Mouse (Mus musculus): ENCODE measurements around the gene Trem2. TPM values are rescaled to one million over a fixed set of nuclear protein-coding genes. Genes with fewer than 3 reads are reported as not detected.

The Trem2 gene
- polyA plus RNA-seq, 1 experiment from 2014 or later = 5.8 TPM

DNA sequence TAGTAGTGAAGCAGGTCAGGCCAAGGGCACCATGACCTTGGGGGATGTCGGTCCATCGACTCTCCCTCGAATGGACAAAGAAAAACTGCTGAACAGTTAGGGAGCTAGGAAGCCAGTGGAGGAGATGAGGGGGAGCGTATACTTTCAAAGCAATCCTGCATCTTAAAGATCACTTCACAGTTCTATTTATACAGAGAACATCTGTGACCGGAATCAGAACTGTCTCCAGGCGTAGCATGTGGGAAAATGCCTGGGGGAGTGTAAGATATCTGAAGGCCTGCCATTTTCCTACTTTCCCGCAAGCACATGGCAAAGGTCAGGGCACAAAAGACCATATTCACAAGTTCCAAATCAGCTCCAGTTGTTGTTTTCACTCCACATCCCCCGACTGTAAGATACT is 26.8 kb downstream of the Trem2 start:
- ATAC-seq (ENCODE audit: insufficient number of reproducible peaks, low FRiP score, low TSS enrichment, low read depth) = no peak
- Histone ChIP-seq H3K4me2 (replicated peaks) (no peak overlapping the region), H3K27me3 (no peaks in the 10 kb centered on the region), H3K4me1 (no peaks in the 10 kb centered on the region), H3K4me3 (replicated peaks) (no peak overlapping the region), H3K9me3 (replicated peaks) (no peaks in the 10 kb centered on the region), H3K27ac (replicated peaks) (no peak overlapping the region), H3K36me3 (no peaks in the 10 kb centered on the region), H3K9ac (no peak overlapping the region)
- WGBS = 48% methylated on average over 8 of the region's 8 CpGs

DNA sequence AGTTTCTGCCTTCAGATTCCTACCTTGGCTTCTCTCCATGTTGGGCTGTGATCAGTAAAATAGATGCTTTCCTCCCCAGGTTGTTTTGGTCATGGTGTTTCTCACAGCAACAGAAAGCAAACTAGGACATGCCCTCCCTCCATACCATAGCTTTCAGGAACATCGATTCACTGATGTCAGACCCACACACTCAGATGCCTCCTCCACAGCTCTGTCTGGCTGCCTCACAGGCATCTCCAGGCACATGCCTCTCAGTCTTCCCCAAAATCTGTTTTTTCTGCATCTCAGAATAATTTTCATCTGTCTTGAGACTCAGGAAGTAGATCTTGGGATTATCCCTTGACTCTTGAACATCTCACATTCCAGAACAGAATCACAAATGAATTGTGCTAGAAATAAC is 29.9 kb downstream of the Trem2 start:
- H3K4me1 ChIP-seq = no peaks in the 10 kb centered on the region
- no peak overlapping the region for H3K9ac ChIP-seq
- H3K4me3 ChIP-seq (replicated peaks) = no peak overlapping the region
- no peak overlapping the region for H3K4me2 ChIP-seq (replicated peaks)
- no peak overlapping the region for H3K27ac ChIP-seq (replicated peaks)
- WGBS = 93% methylated on average over 1 of the region's 1 CpGs
- no peaks in the 10 kb centered on the region for H3K27me3 ChIP-seq
- ATAC-seq (ENCODE audit: insufficient number of reproducible peaks, low FRiP score, low TSS enrichment, low read depth) = no peak
- no peaks in the 10 kb centered on the region for H3K36me3 ChIP-seq
- no peaks in the 10 kb centered on the region for H3K9me3 ChIP-seq (replicated peaks)

DNA sequence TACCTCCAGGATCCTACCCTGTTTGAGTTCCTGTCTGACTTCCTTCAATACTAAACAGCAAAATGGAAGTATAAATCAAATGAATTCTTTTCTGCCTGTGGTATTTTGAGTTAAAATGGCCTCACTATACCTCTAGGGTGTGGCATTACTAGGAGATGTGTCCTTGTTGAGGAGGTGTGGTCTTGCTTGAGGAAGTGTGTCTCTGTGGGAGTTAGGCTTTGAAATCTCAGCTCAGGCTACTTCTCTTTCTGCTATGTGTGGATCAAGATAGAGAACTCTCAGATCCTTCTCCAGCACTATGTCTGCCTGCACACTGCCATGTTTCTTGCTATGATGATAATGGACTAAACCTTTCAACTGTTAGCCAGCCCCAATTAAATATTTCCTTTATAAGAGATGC is 32.8 kb downstream of the Trem2 start:
- Histone ChIP-seq H3K4me3 (replicated peaks) (no peak overlapping the region), H3K36me3 (no peaks in the 10 kb centered on the region), H3K9me3 (replicated peaks) (no peaks in the 10 kb centered on the region), H3K9ac (no peak overlapping the region), H3K27me3 (no peaks in the 10 kb centered on the region), H3K4me2 (replicated peaks) (no peak overlapping the region), H3K27ac (replicated peaks) (no peak overlapping the region), H3K4me1 (no peaks in the 10 kb centered on the region)
- no peak for ATAC-seq (ENCODE audit: insufficient number of reproducible peaks, low FRiP score, low TSS enrichment, low read depth)

DNA sequence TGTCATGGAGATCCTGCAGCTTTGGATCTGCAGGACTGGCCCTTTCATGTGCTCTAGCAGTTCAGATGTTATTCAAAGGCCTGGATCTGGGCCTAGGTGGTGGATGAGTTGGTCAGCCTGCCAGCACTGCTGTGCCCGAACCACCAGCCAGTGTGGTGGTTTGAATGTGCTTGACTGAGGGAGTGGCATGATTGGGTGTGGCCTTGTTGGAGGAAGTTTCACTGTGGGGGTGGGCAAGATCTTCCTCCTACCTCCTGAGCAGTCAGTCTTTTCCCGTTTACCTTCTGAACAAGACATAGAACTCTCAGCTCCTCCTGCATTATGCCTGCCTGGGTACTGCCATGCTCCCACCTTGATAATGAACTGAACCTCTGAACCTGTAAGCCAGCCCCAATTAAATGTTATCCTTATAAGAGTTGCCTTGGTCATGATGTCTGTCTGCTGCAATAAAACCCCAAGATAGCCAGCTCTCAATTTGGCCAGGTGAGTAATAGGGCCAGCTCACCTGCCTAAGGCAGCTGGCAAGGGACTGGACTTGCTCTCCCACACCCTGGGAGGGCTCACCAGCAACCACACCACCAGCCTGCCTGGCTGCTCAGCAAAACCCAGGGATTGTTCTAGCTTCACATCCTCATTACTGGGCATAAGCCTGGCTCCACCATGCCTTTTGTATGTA is 39.7 kb downstream of the Trem2 start:
- Histone ChIP-seq H3K4me3 (replicated peaks) (no peak overlapping the region), H3K4me1 (no peaks in the 10 kb centered on the region), H3K36me3 (peaks cover 52% of the 10 kb centered on the region), H3K9ac (no peak overlapping the region), H3K9me3 (replicated peaks) (no peaks in the 10 kb centered on the region), H3K4me2 (replicated peaks) (no peak overlapping the region), H3K27ac (replicated peaks) (no peak overlapping the region), H3K27me3 (no peaks in the 10 kb centered on the region)
- WGBS = 67% methylated on average over 2 of the region's 2 CpGs
- ATAC-seq (ENCODE audit: insufficient number of reproducible peaks, low FRiP score, low TSS enrichment, low read depth) = no peak

DNA sequence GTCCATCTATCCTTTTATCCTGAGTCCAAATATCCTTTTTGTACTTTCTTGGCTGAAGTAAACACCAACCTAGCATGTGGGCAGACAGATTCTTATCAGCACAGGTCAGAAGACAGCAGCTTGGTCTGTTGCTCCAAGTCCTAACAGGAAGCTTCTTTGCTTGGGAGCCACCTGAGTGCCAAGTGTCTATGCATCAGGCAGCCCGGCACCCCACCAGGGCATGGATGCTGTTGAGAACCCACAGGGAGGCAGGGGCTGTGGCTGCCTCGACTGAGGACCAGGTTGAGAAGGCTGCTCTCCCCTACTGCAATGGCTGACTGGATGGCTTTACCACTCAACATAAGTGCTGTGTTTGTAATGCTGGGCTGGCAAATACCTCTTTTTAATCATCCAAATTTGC is 42.5 kb downstream of the Trem2 start:
- H3K36me3 ChIP-seq = peaks cover 79% of the 10 kb centered on the region
- no peaks in the 10 kb centered on the region for H3K27me3 ChIP-seq
- no peaks in the 10 kb centered on the region for H3K4me1 ChIP-seq
- no peaks in the 10 kb centered on the region for H3K9me3 ChIP-seq (replicated peaks)
- 89% methylated on average over 2 of the region's 2 CpGs for WGBS
- H3K4me2 ChIP-seq (replicated peaks) = no peak overlapping the region
- ATAC-seq (ENCODE audit: insufficient number of reproducible peaks, low FRiP score, low TSS enrichment, low read depth) = no peak
- no peak overlapping the region for H3K27ac ChIP-seq (replicated peaks)
- H3K4me3 ChIP-seq (replicated peaks) = no peak overlapping the region
- no peak overlapping the region for H3K9ac ChIP-seq

DNA sequence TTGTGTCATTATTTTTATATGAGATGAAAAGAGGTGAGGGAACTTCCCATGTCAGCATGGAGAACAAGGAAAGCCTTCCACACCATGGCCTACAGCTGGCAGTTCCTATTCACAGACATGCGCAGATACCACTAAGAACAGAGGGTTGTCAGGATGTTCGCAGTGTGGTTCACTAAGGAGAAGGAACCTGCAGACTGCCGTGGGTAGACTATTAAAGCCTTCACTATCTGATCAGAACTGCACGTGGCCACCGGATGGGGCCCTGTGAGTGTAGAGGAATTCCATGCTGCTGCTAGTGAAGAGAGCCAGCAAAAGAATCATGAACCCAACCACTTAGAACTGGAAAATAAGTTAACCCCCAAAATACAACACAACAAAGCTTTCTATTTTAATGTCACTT is 43.2 kb downstream of the Trem2 start:
- no peaks in the 10 kb centered on the region for H3K4me1 ChIP-seq
- ATAC-seq (ENCODE audit: insufficient number of reproducible peaks, low FRiP score, low TSS enrichment, low read depth) = no peak
- H3K4me3 ChIP-seq (replicated peaks) = no peak overlapping the region
- 93% methylated on average over 5 of the region's 5 CpGs for WGBS
- no peak overlapping the region for H3K9ac ChIP-seq
- no peaks in the 10 kb centered on the region for H3K9me3 ChIP-seq (replicated peaks)
- H3K4me2 ChIP-seq (replicated peaks) = no peak overlapping the region
- peaks cover 87% of the 10 kb centered on the region for H3K36me3 ChIP-seq
- H3K27ac ChIP-seq (replicated peaks) = no peak overlapping the region
- no peaks in the 10 kb centered on the region for H3K27me3 ChIP-seq

DNA sequence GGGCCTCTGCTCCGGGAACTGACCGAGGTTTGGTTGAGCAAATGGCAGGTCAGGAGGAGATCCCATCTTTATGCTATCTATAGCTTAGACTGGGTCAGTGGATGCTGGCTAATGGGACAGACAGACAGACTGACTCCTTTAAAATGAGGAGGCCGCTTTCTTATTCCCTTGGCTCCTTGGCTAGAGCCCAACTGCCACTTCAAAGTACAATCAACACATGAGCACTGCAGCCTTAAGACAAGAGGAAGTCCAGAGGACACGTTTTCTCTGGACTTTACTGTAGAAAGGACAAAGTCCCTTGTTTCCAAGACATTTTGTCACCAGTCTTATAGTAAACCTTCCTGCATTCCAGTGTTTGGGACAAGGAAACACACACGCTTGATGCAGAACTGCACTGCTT is 45.2 kb downstream of the Trem2 start:
- ATAC-seq (ENCODE audit: insufficient number of reproducible peaks, low FRiP score, low TSS enrichment, low read depth) = no peak
- Histone ChIP-seq H3K36me3 (peaks cover 97% of the 10 kb centered on the region), H3K27ac (replicated peaks) (no peak overlapping the region), H3K9me3 (replicated peaks) (no peaks in the 10 kb centered on the region), H3K4me2 (replicated peaks) (no peak overlapping the region), H3K9ac (no peak overlapping the region), H3K4me1 (no peaks in the 10 kb centered on the region), H3K4me3 (replicated peaks) (no peak overlapping the region), H3K27me3 (no peaks in the 10 kb centered on the region)
- WGBS = 90% methylated on average over 5 of the region's 5 CpGs

DNA sequence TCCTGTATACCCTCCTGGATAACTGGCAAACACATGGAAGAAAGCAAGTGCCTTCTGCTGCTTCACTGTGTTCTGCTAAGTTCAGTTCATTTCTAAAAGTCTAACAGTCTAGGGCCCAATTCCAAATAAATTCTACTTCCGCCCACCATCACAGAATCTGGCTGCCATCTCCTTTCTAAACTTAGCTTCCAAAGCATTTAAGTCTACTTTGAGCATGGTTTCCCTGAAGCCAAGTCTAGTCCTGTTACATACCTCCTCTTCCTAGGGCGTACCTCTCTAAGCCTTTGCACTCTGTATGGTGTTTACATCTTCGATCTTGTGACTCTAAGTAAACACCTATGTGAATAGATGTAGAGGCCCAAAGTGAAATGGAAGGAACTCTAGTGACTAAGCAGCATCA is 46.4 kb downstream of the Trem2 start:
- Histone ChIP-seq H3K4me2 (replicated peaks) (no peak overlapping the region), H3K4me3 (replicated peaks) (no peak overlapping the region), H3K27ac (replicated peaks) (no peak overlapping the region), H3K27me3 (no peaks in the 10 kb centered on the region), H3K9me3 (replicated peaks) (no peaks in the 10 kb centered on the region), H3K9ac (no peak overlapping the region), H3K4me1 (no peaks in the 10 kb centered on the region), H3K36me3 (peaks cover 86% of the 10 kb centered on the region)
- WGBS = 89% methylated on average over 3 of the region's 3 CpGs
- ATAC-seq (ENCODE audit: insufficient number of reproducible peaks, low FRiP score, low TSS enrichment, low read depth) = no peak

DNA sequence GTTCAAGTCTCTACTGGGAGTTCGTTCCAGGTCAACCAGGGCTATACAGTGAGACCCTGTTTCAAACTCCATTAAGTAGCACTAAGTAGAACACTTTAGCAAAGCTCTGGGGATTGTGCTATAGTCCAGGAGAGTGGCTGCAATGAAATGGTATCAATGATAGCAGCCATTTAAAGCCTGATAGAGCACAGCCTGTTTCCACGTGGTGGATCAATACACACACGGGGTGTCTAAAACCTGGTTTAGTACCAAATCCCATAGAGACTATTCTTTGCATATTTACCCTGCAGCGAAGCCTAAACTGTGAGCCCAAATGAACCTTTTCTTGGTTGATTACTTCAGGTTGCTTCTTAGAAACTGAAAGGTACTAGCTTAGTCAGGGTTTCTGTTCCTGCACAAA is 55.5 kb downstream of the Trem2 start:
- Histone ChIP-seq H3K9ac (no peak overlapping the region), H3K4me1 (no peaks in the 10 kb centered on the region), H3K36me3 (peaks cover 30% of the 10 kb centered on the region), H3K27me3 (no peaks in the 10 kb centered on the region), H3K4me2 (replicated peaks) (no peak overlapping the region), H3K9me3 (replicated peaks) (no peaks in the 10 kb centered on the region), H3K4me3 (replicated peaks) (no peak overlapping the region), H3K27ac (replicated peaks) (no peak overlapping the region)
- 83% methylated on average over 4 of the region's 4 CpGs for WGBS
- ATAC-seq (ENCODE audit: insufficient number of reproducible peaks, low FRiP score, low TSS enrichment, low read depth) = no peak

DNA sequence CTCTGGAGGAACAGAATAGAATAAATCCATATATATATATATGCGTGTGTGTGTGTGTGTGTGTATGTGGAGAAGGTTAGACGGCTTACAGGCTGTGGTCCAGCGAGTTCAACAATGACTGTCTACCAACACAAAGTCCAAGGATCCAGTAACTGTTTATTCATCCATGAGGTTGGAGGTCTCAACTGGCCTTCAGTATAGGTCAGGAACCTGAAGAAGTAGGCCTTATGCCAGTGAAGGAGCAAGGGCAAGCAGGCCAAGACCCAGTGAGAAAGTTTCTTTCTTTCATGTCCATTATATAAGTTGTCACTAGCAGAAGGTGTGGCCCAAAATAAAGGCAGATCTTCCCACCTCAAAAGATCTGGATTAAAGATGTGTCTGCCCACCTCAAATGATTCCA is 56.5 kb downstream of the Trem2 start:
- Histone ChIP-seq H3K27me3 (no peaks in the 10 kb centered on the region), H3K9ac (no peak overlapping the region), H3K4me3 (replicated peaks) (no peak overlapping the region), H3K4me2 (replicated peaks) (no peak overlapping the region), H3K4me1 (0 out of 2 replicates have a peak, but pooled peaks cover 3% of the 10 kb centered on the region), H3K27ac (replicated peaks) (no peak overlapping the region), H3K9me3 (replicated peaks) (no peaks in the 10 kb centered on the region), H3K36me3 (peaks cover 30% of the 10 kb centered on the region)
- 97% methylated on average over 3 of the region's 3 CpGs for WGBS
- no peak for ATAC-seq (ENCODE audit: insufficient number of reproducible peaks, low FRiP score, low TSS enrichment, low read depth)
